ENCODE assay signal across 13 mouse cellular contexts in genomic region chr12:27336336-27336735, GRCm38 (mm10). TPM values are rescaled to one million over a fixed set of nuclear protein-coding genes. Genes with fewer than 3 reads are reported as not detected.
DNase-seq lines count a peak whose midpoint lies in the region; ATAC-seq and TF ChIP-seq lines count a peak whose summit lies in the region.
"Had no signal": no experiment of that assay in that cellular context is flagged by ENCODE, and none has a peak within 500 bp of the region (broad histone marks: within the 10 kb centered on the region; RNA-seq: fewer than 3 reads in every experiment).

No protein-coding gene starts in this region.

- WGBS in embryonic facial prominence, embryonic 13.5 days = 30% methylated on average over 7 of the region's 7 CpGs
- WGBS in forebrain, embryonic 13.5 days = 38% methylated on average over 7 of the region's 7 CpGs
- WGBS in hindbrain, postnatal 0 days = 31% methylated on average over 7 of the region's 7 CpGs
- 24% methylated on average over 7 of the region's 7 CpGs for WGBS in midbrain, embryonic 16.5 days

- H3K4me3 ChIP-seq in embryonic facial prominence, embryonic 13.5 days = peak overlapping the region; percentile 97
- H3K4me3 ChIP-seq in forebrain, embryonic 13.5 days = peak overlapping the region; percentile 100
- H3K4me3 ChIP-seq in hindbrain, postnatal 0 days (ENCODE audit: low read length) = peak overlapping the region; percentile 97
- peak overlapping the region; percentile 65 for H3K4me3 ChIP-seq in midbrain, embryonic 16.5 days (ENCODE audit: low read depth, low read length)
- H3K4me3 ChIP-seq: erythroblast, embryonic 14.5 days; heart, adult 2 months; left cerebral cortex, adult 2 months had no signal

- no peak for DNase-seq in hindbrain, postnatal 0 days (ENCODE audit: low spot score)
- DNase-seq in left cerebral cortex, adult 8-10 months (ENCODE audit: low spot score in 2 of 2) = no peak
- DNase-seq in cerebellum, adult 8-10 months = no peak
- DNase-seq: cerebellum, adult 9-10 months; heart, adult 2 months had no signal

- no peak for TF ChIP-seq CTCF in hindbrain, postnatal 0 days (IDR thresholded peaks at IDR 0.05; ENCODE audit: low read depth)

- H3K27ac ChIP-seq in embryonic facial prominence, embryonic 13.5 days = peak overlapping the region; percentile 80
- peak overlapping the region; percentile 98 for H3K27ac ChIP-seq in forebrain, embryonic 13.5 days
- H3K27ac ChIP-seq in hindbrain, postnatal 0 days = no peak overlapping the region
- H3K27ac ChIP-seq in midbrain, embryonic 16.5 days (ENCODE audit: low read length) = peak overlapping the region; percentile 69; the same call in 1 of the 2 replicates
- H3K27ac ChIP-seq: heart, adult 2 months; left cerebral cortex, adult 2 months had no signal

- H3K4me1 ChIP-seq in embryonic facial prominence, embryonic 13.5 days = peaks cover 19% of the 10 kb centered on the region
- H3K4me1 ChIP-seq in forebrain, embryonic 13.5 days = peaks cover 27% of the 10 kb centered on the region
- peaks cover 7% of the 10 kb centered on the region for H3K4me1 ChIP-seq in hindbrain, postnatal 0 days (ENCODE audit: insufficient read depth, low read length)
- peaks cover 28% of the 10 kb centered on the region for H3K4me1 ChIP-seq in midbrain, embryonic 16.5 days (ENCODE audit: control insufficient read depth, insufficient read depth, low read length)

- peak overlapping the region; percentile 72 for H3K9ac ChIP-seq in embryonic facial prominence, embryonic 13.5 days
- H3K9ac ChIP-seq in forebrain, embryonic 13.5 days = peak overlapping the region; percentile 100
- no peak overlapping the region; the same call in 1 of the 2 replicates for H3K9ac ChIP-seq in hindbrain, postnatal 0 days (replicated peaks; ENCODE audit: low read length)
- H3K9ac ChIP-seq in midbrain, embryonic 16.5 days (ENCODE audit: low read depth, low read length) = peak overlapping the region; percentile 78

- H3K27me3 ChIP-seq in embryonic facial prominence, embryonic 13.5 days = no peaks in the 10 kb centered on the region
- no peaks in the 10 kb centered on the region for H3K27me3 ChIP-seq in forebrain, embryonic 13.5 days
- no peaks in the 10 kb centered on the region for H3K27me3 ChIP-seq in hindbrain, postnatal 0 days (ENCODE audit: insufficient read depth, low read length)
- H3K27me3 ChIP-seq in midbrain, embryonic 16.5 days (ENCODE audit: control insufficient read depth, insufficient read depth, low read depth, low read length) = no peaks in the 10 kb centered on the region

- ATAC-seq in embryonic facial prominence, embryonic 13.5 days (ENCODE audit: insufficient number of reproducible peaks, insufficient read depth, low FRiP score, low TSS enrichment, low read depth) = no peak
- no peak for ATAC-seq in forebrain, embryonic 13.5 days
- ATAC-seq in hindbrain, postnatal 0 days = no peak
- ATAC-seq in midbrain, embryonic 16.5 days = no peak
- ATAC-seq in CD4-positive, CD25-positive, alpha-beta regulatory T cell, adult 4 months = no peak

- peaks cover 24% of the 10 kb centered on the region for H3K36me3 ChIP-seq in embryonic facial prominence, embryonic 13.5 days
- peaks cover 45% of the 10 kb centered on the region for H3K36me3 ChIP-seq in forebrain, embryonic 13.5 days (ENCODE audit: poor library complexity, severe bottlenecking)
- no peaks in the 10 kb centered on the region for H3K36me3 ChIP-seq in hindbrain, postnatal 0 days (ENCODE audit: insufficient read depth, low read length)
- peaks cover 5% of the 10 kb centered on the region; the same call in 1 of the 2 replicates for H3K36me3 ChIP-seq in midbrain, embryonic 16.5 days (ENCODE audit: control insufficient read depth, insufficient read depth, low read length)

- no peaks in the 10 kb centered on the region for H3K9me3 ChIP-seq in embryonic facial prominence, embryonic 13.5 days
- H3K9me3 ChIP-seq in forebrain, embryonic 13.5 days (replicated peaks) = no peaks in the 10 kb centered on the region
- H3K9me3 ChIP-seq in hindbrain, postnatal 0 days (ENCODE audit: low read length) = no peaks in the 10 kb centered on the region
- H3K9me3 ChIP-seq in midbrain, embryonic 16.5 days (replicated peaks; ENCODE audit: control insufficient read depth, low read length, poor library complexity, severe bottlenecking) = no peaks in the 10 kb centered on the region

- H3K4me2 ChIP-seq in embryonic facial prominence, embryonic 13.5 days = peak overlapping the region; percentile 70
- H3K4me2 ChIP-seq in forebrain, embryonic 13.5 days = peak overlapping the region; percentile 85
- peak overlapping the region; percentile 72 for H3K4me2 ChIP-seq in hindbrain, postnatal 0 days (ENCODE audit: low read depth, low read length)
- H3K4me2 ChIP-seq in midbrain, embryonic 16.5 days (ENCODE audit: low read length) = peak overlapping the region; percentile 83

RNA-seq across cellular contexts. Expression of gene Sox11, which starts 6.0 kb away (rescaled TPM):
- polyA plus RNA-seq in embryonic facial prominence, embryonic 13.5 days (2015; fragmentation: Nextera tagmentation; extraction: Ambion mirVana) = 198 and 204 TPM in 2 replicates
- polyA plus RNA-seq in forebrain, embryonic 13.5 days (2015; fragmentation: Nextera tagmentation; extraction: Ambion mirVana) = 852 and 970 TPM in 2 replicates
- 95.5 and 101 TPM in 2 replicates for total RNA-seq in hindbrain, postnatal 0 days (2014; rRNA removed)
- polyA plus RNA-seq in hindbrain, postnatal 0 days (2015; fragmentation: Nextera tagmentation; extraction: Ambion mirVana) = 92.9 and 97.8 TPM in 2 replicates
- 371 and 465 TPM in 2 replicates for polyA plus RNA-seq in midbrain, embryonic 16.5 days (2015; fragmentation: Nextera tagmentation; extraction: Ambion mirVana)
- polyA plus RNA-seq in CD4-positive, CD25-positive, alpha-beta regulatory T cell, adult 4 months (2017; shearing (Covaris generic)) = under 1 TPM in 1 of 2 experiments, not detected in 1; 0.11 TPM
- 10 to 100 TPM in 3 of 4 experiments, 1 to 10 TPM in 1; 9.5 to 11.8 (median 11.4) TPM for total RNA-seq in left cerebral cortex, adult 8-10 months (2022)
- total RNA-seq: hematopoietic stem cell, adult 5-6 weeks; monocyte, adult 5-6 weeks had no signal
- polyA plus RNA-seq: erythroblast, embryonic 14.5 days had no signal

Comparison
In these comparisons a context has a peak if more than half of its experiments do, and no peak if none do; other contexts are left out.
1. RNA of gene Sox11, which starts 6.0 kb away (polyA plus RNA-seq): 852 to 970 TPM in forebrain, embryonic 13.5 days, 371 to 465 TPM in midbrain, embryonic 16.5 days, 198 to 204 TPM in embryonic facial prominence, embryonic 13.5 days and 92.9 to 97.8 TPM in hindbrain, postnatal 0 days; 0.11 TPM in CD4-positive, CD25-positive, alpha-beta regulatory T cell, adult 4 months; every median in the first group is over 10 times any median in the second.
2. Peak in every context shown above with its lines, with median percentiles within 50 percentile points of each other: H3K4me2 ChIP-seq and H3K4me3 ChIP-seq.